18 mouse cellular contexts compared by ENCODE assay signal in the genomic region with DNA sequence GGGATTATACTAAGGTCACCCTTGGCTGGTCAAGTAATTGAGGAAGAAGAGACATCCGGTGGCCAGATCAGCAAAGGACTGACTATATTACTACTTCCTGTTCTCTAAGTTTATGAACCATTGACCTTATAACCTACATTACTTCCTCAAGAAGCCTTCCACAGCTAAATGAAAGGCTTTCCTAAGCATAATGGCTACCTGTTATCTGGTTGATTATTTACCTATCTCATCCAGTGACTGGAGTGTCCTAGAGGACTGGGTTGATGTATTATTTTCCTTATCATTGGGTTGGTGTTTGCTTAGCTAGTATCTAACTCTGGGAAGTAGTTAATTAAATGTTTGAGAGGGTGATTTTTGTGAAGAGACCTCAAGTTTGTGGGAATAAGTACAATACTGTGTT.
A peak's percentile ranks its signal among the peaks of the same experiment; 100 is the strongest.
DNase-seq lines count a peak whose midpoint lies in the region; ATAC-seq and TF ChIP-seq lines count a peak whose summit lies in the region.
"Had no signal": no experiment of that assay in that cellular context is flagged by ENCODE, and none has a peak within 500 bp of the region (broad histone marks: within the 10 kb centered on the region; RNA-seq: fewer than 3 reads in every experiment).

No protein-coding gene starts in this region.

- TF ChIP-seq EP300 in heart, adult 2 months (IDR thresholded peaks at IDR 0.05; ENCODE audit: insufficient read depth, low read depth, low read length), result no peak

- no peak for TF ChIP-seq CTCF in intestine, postnatal 0 days (IDR thresholded peaks at IDR 0.05; ENCODE audit: low read depth)
- no peak for TF ChIP-seq CTCF in heart, adult 2 months (IDR thresholded peaks at IDR 0.05)

- H3K4me2 ChIP-seq in intestine, embryonic 14.5 days (ENCODE audit: low read length), result no peak overlapping the region
- no peak overlapping the region for H3K4me2 ChIP-seq in intestine, embryonic 15.5 days (replicated peaks)
- H3K4me2 ChIP-seq in intestine, postnatal 0 days (replicated peaks; ENCODE audit: low read depth), result no peak overlapping the region
- no peak overlapping the region for H3K4me2 ChIP-seq in midbrain, embryonic 16.5 days (ENCODE audit: low read length)
- H3K4me2 ChIP-seq: embryonic facial prominence, embryonic 12.5 days; forebrain, embryonic 13.5 days; forebrain, embryonic 15.5 days had no signal

- no peaks in the 10 kb centered on the region for H3K36me3 ChIP-seq in intestine, embryonic 14.5 days (ENCODE audit: control insufficient read depth, insufficient read depth, low read length)
- no peaks in the 10 kb centered on the region for H3K36me3 ChIP-seq in intestine, embryonic 15.5 days
- no peaks in the 10 kb centered on the region for H3K36me3 ChIP-seq in intestine, postnatal 0 days (ENCODE audit: control insufficient read depth, insufficient read depth)
- no peaks in the 10 kb centered on the region for H3K36me3 ChIP-seq in heart, adult 2 months (ENCODE audit: control insufficient read depth, insufficient read depth, low read length)
- no peaks in the 10 kb centered on the region for H3K36me3 ChIP-seq in midbrain, embryonic 16.5 days (ENCODE audit: control insufficient read depth, insufficient read depth, low read length)
- H3K36me3 ChIP-seq: embryonic facial prominence, embryonic 10.5 days; embryonic facial prominence, embryonic 12.5 days; forebrain, embryonic 15.5 days had no signal

- ATAC-seq in intestine, embryonic 14.5 days (replicated peaks; ENCODE audit: low FRiP score, low TSS enrichment, low read depth), result 0 out of 2 replicates have a peak, but pooled peaks have one; percentile 36
- ATAC-seq in intestine, embryonic 15.5 days, result peak; percentile 71; the same call in 1 of the 2 replicates
- 0 out of 2 replicates have a peak, but pooled peaks have one; percentile 38 for ATAC-seq in intestine, postnatal 0 days
- no peak for ATAC-seq in midbrain, embryonic 16.5 days
- ATAC-seq: forebrain, embryonic 13.5 days; forebrain, embryonic 15.5 days; forebrain, postnatal 0 days had no signal

- no peak for TF ChIP-seq POLR2A in heart, adult 2 months (IDR thresholded peaks at IDR 0.05; ENCODE audit: insufficient read depth, low read depth, low read length)

- H3K9ac ChIP-seq in intestine, embryonic 14.5 days (ENCODE audit: low read length), result no peak overlapping the region
- no peak overlapping the region for H3K9ac ChIP-seq in intestine, embryonic 15.5 days
- H3K9ac ChIP-seq in intestine, postnatal 0 days (ENCODE audit: low read depth, low read length), result no peak overlapping the region
- no peak overlapping the region for H3K9ac ChIP-seq in heart, adult 2 months (ENCODE audit: low read depth, low read length)
- H3K9ac ChIP-seq in midbrain, embryonic 16.5 days (ENCODE audit: low read depth, low read length), result no peak overlapping the region
- H3K9ac ChIP-seq: embryonic facial prominence, embryonic 12.5 days; forebrain, embryonic 13.5 days; forebrain, embryonic 15.5 days; forebrain, postnatal 0 days had no signal

- H3K9me3 ChIP-seq in intestine, embryonic 14.5 days (ENCODE audit: control insufficient read depth, low read length), result no peaks in the 10 kb centered on the region
- no peaks in the 10 kb centered on the region for H3K9me3 ChIP-seq in intestine, embryonic 15.5 days
- no peaks in the 10 kb centered on the region for H3K9me3 ChIP-seq in intestine, postnatal 0 days (ENCODE audit: control insufficient read depth)
- no peaks in the 10 kb centered on the region for H3K9me3 ChIP-seq in midbrain, embryonic 16.5 days (replicated peaks; ENCODE audit: control insufficient read depth, low read length, poor library complexity, severe bottlenecking)
- H3K9me3 ChIP-seq: embryonic facial prominence, embryonic 10.5 days; embryonic facial prominence, embryonic 12.5 days; forebrain, embryonic 13.5 days; forebrain, embryonic 15.5 days had no signal

- H3K27ac ChIP-seq in intestine, embryonic 14.5 days (ENCODE audit: low read depth), result no peak overlapping the region
- no peak overlapping the region for H3K27ac ChIP-seq in intestine, embryonic 15.5 days
- no peak overlapping the region for H3K27ac ChIP-seq in intestine, postnatal 0 days (ENCODE audit: low read depth, low read length)
- H3K27ac ChIP-seq in heart, adult 2 months, result no peak overlapping the region
- H3K27ac ChIP-seq in midbrain, embryonic 16.5 days (ENCODE audit: low read length), result no peak overlapping the region
- H3K27ac ChIP-seq: embryonic facial prominence, embryonic 10.5 days; embryonic facial prominence, embryonic 12.5 days; forebrain, embryonic 13.5 days; forebrain, embryonic 15.5 days had no signal

- no peak overlapping the region for H3K4me3 ChIP-seq in intestine, embryonic 14.5 days (ENCODE audit: low read depth, low read length)
- H3K4me3 ChIP-seq in intestine, embryonic 15.5 days (replicated peaks), result no peak overlapping the region
- no peak overlapping the region for H3K4me3 ChIP-seq in intestine, postnatal 0 days (ENCODE audit: low read depth, low read length)
- H3K4me3 ChIP-seq in heart, adult 2 months, result no peak overlapping the region
- no peak overlapping the region for H3K4me3 ChIP-seq in midbrain, embryonic 16.5 days (ENCODE audit: low read depth, low read length)
- H3K4me3 ChIP-seq: embryonic facial prominence, embryonic 10.5 days; embryonic facial prominence, embryonic 12.5 days; forebrain, embryonic 13.5 days; forebrain, embryonic 15.5 days had no signal

- H3K79me2 ChIP-seq in heart, adult 2 months (replicated peaks; ENCODE audit: control insufficient read depth, insufficient read depth, low read length), result no peaks in the 10 kb centered on the region

- H3K4me1 ChIP-seq in intestine, embryonic 14.5 days (replicated peaks; ENCODE audit: control insufficient read depth, insufficient read depth, low read length), result no peaks in the 10 kb centered on the region
- no peaks in the 10 kb centered on the region for H3K4me1 ChIP-seq in intestine, embryonic 15.5 days (replicated peaks)
- H3K4me1 ChIP-seq in intestine, postnatal 0 days (replicated peaks; ENCODE audit: control insufficient read depth, insufficient read depth, low read length), result no peaks in the 10 kb centered on the region
- H3K4me1 ChIP-seq in heart, adult 2 months (ENCODE audit: control insufficient read depth, insufficient read depth, low read length), result no peaks in the 10 kb centered on the region
- no peaks in the 10 kb centered on the region for H3K4me1 ChIP-seq in midbrain, embryonic 16.5 days (ENCODE audit: control insufficient read depth, insufficient read depth, low read length)
- H3K4me1 ChIP-seq: embryonic facial prominence, embryonic 10.5 days; embryonic facial prominence, embryonic 12.5 days; forebrain, embryonic 13.5 days; forebrain, embryonic 15.5 days had no signal

- H3K27me3 ChIP-seq in intestine, embryonic 14.5 days (replicated peaks; ENCODE audit: control insufficient read depth, insufficient read depth, low read length), result no peaks in the 10 kb centered on the region
- no peaks in the 10 kb centered on the region for H3K27me3 ChIP-seq in intestine, embryonic 15.5 days (replicated peaks)
- no peaks in the 10 kb centered on the region for H3K27me3 ChIP-seq in intestine, postnatal 0 days (replicated peaks; ENCODE audit: control insufficient read depth, insufficient read depth, low read length)
- H3K27me3 ChIP-seq in heart, adult 2 months (ENCODE audit: control insufficient read depth, insufficient read depth, low read length), result no peaks in the 10 kb centered on the region
- no peaks in the 10 kb centered on the region for H3K27me3 ChIP-seq in midbrain, embryonic 16.5 days (ENCODE audit: control insufficient read depth, insufficient read depth, low read depth, low read length)
- H3K27me3 ChIP-seq: embryonic facial prominence, embryonic 12.5 days; forebrain, embryonic 13.5 days; forebrain, embryonic 15.5 days had no signal

- intact Hi-C loops in heart, adult 2 months (cut with DNase I), result no loop called here

- no peak for DNase-seq in intestine, embryonic 14.5 days (ENCODE audit: low spot score)
- DNase-seq in heart, adult 2 months, result no peak
- DNase-seq: adrenal gland, adult 2 months; adrenal gland, postnatal 10 days; adrenal gland, postnatal 25 days; cerebellum, adult 11 months; cerebellum, adult 18-20 months; cerebellum, adult 8-10 months; cerebellum, adult 9-11 months; cerebellum, postnatal 25 days; forebrain, postnatal 0 days had no signal

- 55% methylated on average over 1 of the region's 1 CpGs for WGBS in intestine, embryonic 14.5 days
- 28% methylated on average over 1 of the region's 1 CpGs for WGBS in intestine, embryonic 15.5 days
- 21% methylated on average over 1 of the region's 1 CpGs for WGBS in intestine, postnatal 0 days
- WGBS in heart, adult 2 months, result 59% methylated on average over 1 of the region's 1 CpGs
- 78% methylated on average over 1 of the region's 1 CpGs for WGBS in midbrain, embryonic 16.5 days
